Mouse (Mus musculus): ENCODE measurements at regions not wholly inside any gene's neighbourhood (a gene's known extent, or its start where the extent isn't known, plus 50 kb on each side); places are given as distances from the start of the nearest gene placed in this dataset.

GRCm38 (mm10) chr13:16289633-16290032, 278.0 kb downstream of the Inhba start:
- TF ChIP-seq POLR2A (IDR thresholded peaks at IDR 0.05; ENCODE audit: extremely low read depth, insufficient read depth, low read length) (no peak), CTCF (IDR thresholded peaks at IDR 0.05; ENCODE audit: extremely low read depth, insufficient read depth, low read length) (no peak)
